Mouse (Mus musculus) MEL-GATA-1-ER (cell line): ENCODE results near the gene Prph2.

Experiments used
- DNase-seq: peaks from one replicate; pipeline ENCODE4 v3.0.0-alpha.2; 2012; ENCODE audit warnings: low read depth; ENCODE audit errors: extremely low read depth

Gene Prph2

DNA sequence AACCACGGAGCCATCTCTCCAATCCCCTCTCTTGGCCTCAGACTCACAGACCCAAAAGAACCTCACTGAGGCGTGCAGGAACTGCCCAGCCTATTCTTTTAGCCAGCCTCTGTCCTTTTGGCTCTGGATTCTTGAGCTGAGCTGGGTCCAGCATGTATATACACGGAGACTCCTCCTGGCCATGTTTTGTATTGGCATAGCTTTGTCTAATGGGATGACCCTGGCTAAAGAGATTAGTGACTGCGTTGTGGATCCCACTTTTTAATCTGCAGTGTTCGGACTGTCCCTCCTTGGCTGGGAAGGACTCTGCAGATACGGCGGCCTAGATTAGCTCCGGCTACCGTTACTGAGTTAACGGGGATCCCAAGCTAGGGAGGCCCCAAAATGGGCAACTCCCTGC lies at the start of gene Prph2:
Gene Prph2, plus strand, starts transcription at position 274 of the 400 bp plus-strand sequence.
- DNase-seq, result no peak

DNA sequence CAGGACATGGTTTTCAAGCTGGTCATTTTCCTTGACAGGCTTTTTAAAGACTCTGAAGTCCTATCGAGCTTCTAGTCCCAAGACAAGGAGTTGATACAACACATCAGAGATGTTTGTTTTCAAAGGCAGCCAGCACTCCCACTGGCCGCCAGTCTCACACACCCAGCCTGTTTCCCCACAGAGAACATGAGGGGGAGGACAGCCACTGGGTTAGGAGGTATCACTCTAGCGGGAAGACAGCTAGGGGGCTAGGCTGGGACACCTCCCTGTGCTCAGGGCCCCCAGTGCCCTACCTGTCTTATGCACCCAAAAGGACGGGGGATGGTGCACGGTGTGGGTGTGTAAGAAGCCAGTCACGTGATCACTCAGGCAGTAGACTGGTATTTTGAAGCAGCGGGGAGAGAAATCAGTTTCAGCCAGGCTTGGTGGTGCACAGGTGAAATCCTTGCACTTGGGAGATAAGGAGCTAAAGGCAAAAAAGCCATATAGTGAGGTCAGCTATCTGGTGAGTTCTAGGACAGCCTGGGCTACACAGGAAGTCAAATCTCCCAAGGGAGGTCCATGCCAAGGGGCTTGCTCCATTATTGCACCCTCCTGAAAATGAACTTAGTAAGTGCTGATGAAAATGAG lies 45.6 kb upstream of the Prph2 start:
- DNase-seq, result no peak

DNA sequence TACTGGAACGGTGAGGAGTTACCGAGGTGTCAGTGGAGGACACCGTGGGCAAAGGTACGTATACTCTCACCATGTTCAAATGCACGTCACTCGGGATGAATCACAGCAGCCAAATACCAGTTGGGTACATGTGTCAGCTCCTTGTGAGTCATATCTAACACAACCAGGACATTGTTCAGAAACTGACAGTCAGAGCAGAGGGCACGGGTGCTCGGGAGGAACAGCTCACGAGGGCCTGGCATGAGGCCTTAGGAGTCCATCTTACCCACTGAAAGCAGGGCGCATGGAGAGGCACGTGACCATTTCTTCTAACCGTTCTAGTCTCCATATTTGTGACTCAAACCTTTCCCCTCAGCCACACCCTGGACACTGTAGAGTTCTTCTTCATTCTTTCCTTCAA lies 43.4 kb upstream of the Prph2 start:
- DNase-seq, result no peak

- DNase-seq, result no peak
Observed at GRCm38 (mm10) chr17:46870204-46870798, 40.0 kb upstream of the Prph2 start.

DNA sequence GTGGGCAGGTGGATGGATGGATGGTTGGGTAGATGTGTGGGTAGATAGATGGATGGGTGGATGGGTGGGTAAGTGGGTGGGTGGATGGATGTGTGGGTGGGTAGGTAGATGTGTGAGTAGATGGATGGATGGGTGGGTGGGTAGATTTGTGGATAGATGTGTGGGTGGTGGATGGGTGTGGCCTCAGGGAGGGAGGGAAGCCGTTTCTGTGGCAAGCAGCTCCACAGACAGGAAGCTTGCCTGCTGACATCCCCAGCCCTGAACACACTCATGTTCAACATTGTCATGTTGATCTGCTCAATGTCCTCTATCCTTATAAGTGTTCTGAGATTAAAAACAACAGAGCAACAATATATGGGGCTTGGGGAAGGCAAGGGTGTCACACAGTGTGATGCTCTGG lies 39.3 kb upstream of the Prph2 start:
- no peak for DNase-seq

DNA sequence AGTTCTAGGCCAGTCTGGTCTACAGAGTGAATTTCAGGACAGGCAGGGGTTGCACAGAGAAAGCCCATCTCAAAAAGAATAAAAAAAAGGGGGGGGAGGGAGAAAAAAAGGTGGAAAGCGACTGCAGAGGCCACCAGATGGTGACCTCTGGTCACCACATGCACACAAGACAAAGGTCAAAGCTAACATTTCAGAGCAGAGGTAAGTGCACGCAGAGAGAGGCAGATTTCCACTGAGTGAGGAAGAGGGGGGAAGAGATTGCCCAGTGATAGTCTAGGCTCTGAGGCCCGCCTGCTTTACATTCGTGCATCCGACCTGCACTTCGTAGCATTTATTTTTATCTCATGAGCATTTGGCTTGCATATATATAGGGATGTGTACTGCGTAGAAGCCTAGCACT lies 37.5 kb upstream of the Prph2 start:
- no peak for DNase-seq

DNA sequence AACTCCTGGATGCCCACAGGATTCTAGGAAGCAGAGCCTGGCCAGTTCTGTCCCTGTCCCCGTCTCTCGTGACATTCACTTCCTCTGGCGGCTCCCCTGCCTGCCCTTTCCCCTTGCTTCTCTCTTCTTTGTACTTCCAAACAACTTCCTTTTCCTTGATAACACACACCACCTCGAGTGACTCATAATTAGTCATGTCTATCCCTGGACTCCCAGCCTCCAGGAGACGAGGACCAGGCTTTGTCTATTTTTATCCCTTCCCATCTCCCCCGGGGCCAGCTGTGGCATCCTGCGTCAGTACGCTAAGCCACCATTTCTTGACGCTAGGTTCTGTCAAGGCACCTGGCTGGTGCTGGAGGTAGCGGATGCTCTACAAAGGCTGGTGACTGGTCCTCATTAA lies 36.1 kb upstream of the Prph2 start:
- no peak for DNase-seq

GRCm38 (mm10) chr17:46875626-46876025 lies 34.6 kb upstream of the Prph2 start:
- no peak for DNase-seq

DNA sequence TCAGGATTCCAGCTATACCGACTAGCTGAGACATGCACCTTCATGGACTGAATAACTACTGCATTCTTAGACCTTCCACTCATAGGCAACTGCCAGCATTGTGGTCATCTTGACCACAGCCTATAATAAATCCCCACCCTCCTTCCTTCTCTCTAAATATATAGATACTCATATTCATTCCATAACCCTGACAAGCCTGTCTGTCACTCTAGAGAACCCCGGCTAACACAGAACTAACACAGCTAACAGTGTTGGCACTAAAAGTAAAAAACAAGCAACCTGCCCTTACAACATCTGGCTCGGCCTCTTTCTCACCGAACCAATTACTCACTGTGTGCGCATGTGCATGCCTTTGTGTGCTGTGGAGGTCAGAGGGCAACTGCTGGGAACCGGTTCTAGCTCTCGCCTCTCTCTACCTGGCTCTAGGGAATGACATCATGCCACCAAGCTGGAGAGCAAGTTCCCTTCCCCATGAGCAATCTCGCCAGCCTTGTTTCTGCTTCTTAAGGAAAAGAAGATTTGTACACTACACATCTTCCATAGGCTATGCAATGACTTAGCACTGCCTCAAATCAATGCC lies 33.8 kb upstream of the Prph2 start:
- no peak for DNase-seq

- DNase-seq, result no peak
Observed at GRCm38 (mm10) chr17:46877061-46877460, 33.2 kb upstream of the Prph2 start.

GRCm38 (mm10) chr17:46879841-46880311 lies 30.4 kb upstream of the Prph2 start:
- no peak for DNase-seq

DNA sequence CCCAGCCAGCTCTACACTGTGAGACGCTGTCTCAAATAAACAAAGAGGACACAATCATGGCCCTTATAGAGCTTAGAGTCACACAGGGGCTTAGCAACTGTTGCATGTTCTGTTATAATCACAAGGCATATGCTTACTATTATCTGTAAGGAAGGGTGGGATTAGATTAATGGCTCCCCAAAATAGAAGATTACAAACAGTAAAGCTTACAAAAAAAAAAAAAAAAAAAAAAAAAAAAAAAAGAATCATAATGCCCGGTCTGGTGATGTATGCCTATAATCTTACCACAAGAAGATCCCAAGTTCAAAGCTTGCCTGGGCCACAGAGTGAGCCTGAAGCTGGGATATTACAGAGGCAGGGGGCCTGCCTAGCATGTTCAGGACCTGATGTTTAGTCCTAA lies 29.9 kb upstream of the Prph2 start:
- no peak for DNase-seq

DNA sequence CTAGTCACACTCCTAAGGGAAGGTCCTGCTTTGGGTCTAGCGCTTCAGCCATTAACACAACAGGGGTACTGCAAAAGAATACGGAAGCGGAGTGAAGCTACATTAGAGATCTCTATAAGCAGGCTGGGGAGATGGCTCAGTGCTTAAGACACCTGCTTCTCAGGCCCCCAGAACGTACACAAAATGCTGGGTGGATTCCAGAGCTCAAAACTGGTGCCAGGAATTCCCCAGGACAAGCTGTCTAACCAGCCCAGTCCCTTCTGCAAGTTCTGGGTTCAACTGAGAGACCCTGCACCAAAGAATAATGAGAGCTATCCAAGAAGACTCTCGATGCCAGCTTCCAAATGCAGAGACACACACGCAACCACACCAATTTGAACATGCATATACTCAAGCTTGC lies 28.5 kb upstream of the Prph2 start:
- no peak for DNase-seq

- DNase-seq, result no peak
Observed at GRCm38 (mm10) chr17:46883107-46883506, 27.2 kb upstream of the Prph2 start.

- DNase-seq, result no peak
Observed at GRCm38 (mm10) chr17:46884766-46885165, 25.5 kb upstream of the Prph2 start.

DNA sequence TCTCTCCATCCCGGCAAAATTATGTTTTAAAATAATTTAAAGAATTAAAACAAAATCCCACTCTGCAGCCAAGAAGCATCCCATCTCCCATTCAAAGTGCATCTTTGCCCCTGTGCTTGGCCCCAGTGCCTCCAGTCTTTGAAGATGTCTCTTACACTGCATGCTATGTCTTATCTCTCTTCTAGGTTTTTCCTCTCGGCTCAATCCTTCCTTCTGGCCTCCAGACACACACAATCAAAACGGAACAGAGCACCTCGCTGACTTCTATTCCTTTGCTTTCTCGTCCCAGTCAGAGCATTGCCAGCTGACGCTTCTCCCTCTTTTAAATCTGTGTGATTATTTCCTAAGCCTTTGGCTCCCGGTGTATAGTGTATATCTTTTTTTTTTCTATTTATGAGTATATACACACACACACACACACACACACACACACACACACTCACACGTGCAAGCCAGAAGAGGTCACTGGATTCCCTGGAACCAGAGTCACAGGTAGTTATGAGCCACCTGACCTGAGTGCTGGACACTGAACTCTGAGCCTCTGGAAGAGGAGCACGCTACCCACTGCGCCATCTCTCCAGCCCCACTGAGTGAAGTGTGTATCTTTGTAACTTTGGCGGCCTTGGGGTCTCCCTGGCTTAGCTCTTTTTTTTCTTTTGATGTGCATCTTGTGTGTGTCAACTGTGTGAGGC lies 24.9 kb upstream of the Prph2 start:
- DNase-seq, result no peak

GRCm38 (mm10) chr17:46885910-46886643 lies 24.2 kb upstream of the Prph2 start:
- DNase-seq, result no peak

DNA sequence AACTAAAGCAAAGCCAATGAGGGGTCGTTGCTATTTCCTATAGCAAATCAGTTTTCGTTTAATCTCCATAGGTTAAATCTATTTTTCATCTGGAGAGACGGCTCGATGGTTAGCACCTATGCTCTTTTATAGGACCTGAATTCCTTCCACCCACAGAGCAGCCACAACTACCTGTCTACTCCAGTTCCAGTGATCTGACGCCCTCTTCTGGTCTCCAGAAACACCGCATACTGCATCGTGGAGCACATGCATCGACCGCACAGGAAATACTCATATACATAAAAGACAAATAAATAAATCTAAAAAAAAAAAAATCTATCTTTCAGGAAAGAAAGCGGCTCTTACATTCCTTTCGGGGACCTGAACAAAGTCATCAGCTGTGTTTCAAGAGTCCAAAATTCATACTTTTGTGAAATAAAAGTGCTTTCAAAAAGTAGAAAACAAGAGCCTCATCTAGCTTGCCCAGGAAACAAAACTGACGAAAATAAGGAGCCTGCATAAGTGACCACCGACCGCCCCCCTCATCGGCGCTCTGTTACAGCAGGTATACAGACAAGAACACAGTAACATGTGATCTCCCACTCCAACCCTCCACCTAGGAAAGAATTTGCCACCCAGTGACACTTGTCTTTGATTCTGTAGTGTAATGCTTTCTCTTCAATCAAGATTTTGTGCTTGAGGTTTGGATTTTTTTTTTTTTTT lies 21.6 kb upstream of the Prph2 start:
- no peak for DNase-seq

DNA sequence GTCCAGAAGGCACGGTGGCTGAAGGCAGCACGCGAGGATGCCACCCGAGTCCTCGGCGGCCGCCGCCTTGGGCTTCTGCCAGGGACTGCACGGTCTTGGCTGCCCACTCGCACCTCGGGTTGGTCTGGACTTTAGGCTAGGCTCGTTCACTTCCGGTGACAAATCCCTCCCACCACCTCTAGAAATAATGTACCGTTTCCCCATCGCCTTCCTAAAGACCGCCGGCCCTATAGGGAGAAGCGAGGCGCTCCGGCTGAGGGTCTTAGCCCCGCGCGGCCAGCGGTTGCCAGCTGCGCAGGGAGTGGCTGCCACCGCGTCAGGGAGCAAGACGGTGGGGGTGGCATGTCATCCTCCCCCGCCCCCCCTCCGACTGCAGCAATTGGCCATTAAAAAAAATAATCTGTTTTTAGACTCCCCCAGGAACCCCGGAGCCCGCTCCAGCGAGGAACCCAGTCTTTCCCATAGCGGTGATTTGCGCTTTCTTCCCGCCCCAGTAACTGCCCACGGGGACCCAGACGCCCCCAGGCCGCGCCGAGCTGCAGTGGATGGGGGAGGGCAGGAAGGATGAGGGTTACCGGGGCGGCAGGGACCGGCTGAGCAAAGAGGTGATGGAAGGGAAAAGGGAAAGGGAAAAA lies 20.7 kb upstream of the Prph2 start:
- no peak for DNase-seq

GRCm38 (mm10) chr17:46890116-46890815 lies 20.0 kb upstream of the Prph2 start, which contains the start of gene Tbcc:
Gene Tbcc (plus strand): TSS chr17:46890684.
- DNase-seq, result peak; percentile 89
